Mouse (Mus musculus) forebrain, embryonic 13.5 days (tissue): ENCODE results near the gene Hes6. TPM values are rescaled to one million over a fixed set of nuclear protein-coding genes. Genes with fewer than 3 reads are reported as not detected.
A peak's percentile ranks its signal among the peaks of the same experiment; 100 is the strongest.

Source experiments
- ATAC-seq: fragments of 200-750 bp; cut with Nextera tagmentation; 2 replicates; pipeline ENCODE4 v1.8.0; 2017
- H3K27ac ChIP-seq: fragments of 300-500 bp; sonication (generic); 2 replicates; pipeline ENCODE4 v1.5.1; 2015; ENCODE audit warnings: inconsistent platforms, mild to moderate bottlenecking, moderate library complexity
- H3K27me3 ChIP-seq: fragments of 300-500 bp; sonication (generic); 2 replicates; pipeline ENCODE4 v1.6.1; 2015; ENCODE audit warnings: mild to moderate bottlenecking, inconsistent platforms
- H3K36me3 ChIP-seq: fragments of 300-500 bp; sonication (generic); 2 replicates; pipeline ENCODE4 v1.6.1; 2015; ENCODE audit warnings: mild to moderate bottlenecking, inconsistent platforms; ENCODE audit not compliant: poor library complexity, severe bottlenecking
- H3K4me1 ChIP-seq: fragments of 300-500 bp; sonication (generic); 2 replicates; pipeline ENCODE4 v1.6.1; 2015; ENCODE audit warnings: inconsistent platforms
- H3K4me2 ChIP-seq: fragments of 300-500 bp; sonication (generic); 2 replicates; pipeline ENCODE4 v1.6.1; 2015; ENCODE audit warnings: inconsistent platforms, mild to moderate bottlenecking, moderate library complexity
- H3K4me3 ChIP-seq: fragments of 300-500 bp; sonication (generic); 2 replicates; pipeline ENCODE4 v1.5.1; 2015; ENCODE audit warnings: mild to moderate bottlenecking, inconsistent platforms
- H3K9ac ChIP-seq: fragments of 300-500 bp; sonication (generic); 2 replicates; pipeline ENCODE4 v1.6.1; 2015; ENCODE audit warnings: mild to moderate bottlenecking, inconsistent platforms
- H3K9me3 ChIP-seq: fragments of 300-500 bp; sonication (generic); replicated peaks from 2 replicates; pipeline ENCODE4 v1.6.1; 2016; ENCODE audit warnings: inconsistent platforms
- WGBS: fragments of 180-500 bp; shearing (Covaris S2); methylation state at CpG from one replicate; pipeline ENCODE4 v1.1.7; 2015; 5-methylcytosine and 5-hydroxymethylcytosine counted together
- polyA plus RNA-seq: library from polyadenylated mRNA; unstranded; fragments of >200 nt; fragmentation: Nextera tagmentation; extraction: Ambion mirVana; gene quantifications from 2 replicates; pipeline ENCODE4 v1.2.1, GENCODE M21; 2015

Gene Hes6
- polyA plus RNA-seq, 1 experiment from 2014 or later = 314 TPM

DNA sequence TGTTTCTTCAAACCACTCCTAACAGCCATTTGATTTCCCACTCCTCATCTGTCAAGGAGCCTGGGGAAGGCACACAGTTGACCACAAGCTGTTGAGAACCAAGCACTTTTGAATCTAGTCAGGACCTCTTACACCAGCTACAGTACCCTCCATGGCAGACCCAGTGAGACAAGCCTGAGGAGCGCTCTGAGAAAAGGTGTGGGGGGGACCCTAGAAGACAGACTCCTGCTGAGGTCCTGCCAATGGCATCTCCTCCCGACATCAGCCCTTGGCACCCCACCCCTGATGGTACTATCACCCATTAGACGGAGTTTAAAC is 23.2 kb upstream of the Hes6 start:
- Histone ChIP-seq H3K36me3 (peaks cover 32% of the 10 kb centered on the region), H3K4me3 (no peak overlapping the region), H3K27ac (no peak overlapping the region), H3K4me2 (no peak overlapping the region), H3K27me3 (no peaks in the 10 kb centered on the region), H3K9ac (no peak overlapping the region), H3K4me1 (peaks cover 13% of the 10 kb centered on the region), H3K9me3 (no peaks in the 10 kb centered on the region)
- ATAC-seq = no peak
- WGBS = 84% methylated on average over 3 of the region's 3 CpGs

DNA sequence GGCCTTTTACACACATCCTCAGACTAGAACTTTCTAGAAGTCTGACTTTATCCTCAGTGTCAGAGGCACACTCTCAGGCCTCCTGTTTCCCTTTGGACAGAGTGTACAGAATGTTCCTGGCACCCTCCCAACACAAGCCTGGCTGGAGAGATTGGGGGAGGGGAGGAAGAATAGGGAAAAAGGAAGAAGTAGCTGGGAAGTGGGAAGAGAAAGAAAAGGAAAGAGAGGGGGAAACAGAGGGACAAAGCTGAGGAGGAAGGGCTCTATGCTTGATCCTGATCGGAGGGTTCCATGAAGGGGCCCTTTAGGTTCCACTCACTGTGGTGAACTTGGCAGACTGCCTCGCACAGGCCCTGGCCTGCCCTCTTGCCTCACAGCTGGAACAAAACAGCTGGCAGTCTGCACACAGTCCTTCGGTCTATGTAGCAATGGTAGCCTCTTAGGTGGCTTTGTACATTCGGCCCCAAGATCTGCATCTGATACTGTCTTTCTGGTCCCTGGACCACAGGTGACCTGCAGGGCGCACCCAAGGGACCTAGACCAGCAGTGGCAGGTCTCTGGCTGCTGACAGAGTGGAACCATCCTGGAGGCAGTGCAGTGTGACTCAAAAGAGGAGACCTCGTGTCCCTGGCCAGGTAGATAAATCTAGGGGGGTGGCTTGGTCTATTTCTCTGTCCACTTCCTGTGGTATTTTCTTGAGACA is 22.7 kb upstream of the Hes6 start:
- ATAC-seq = no peak
- no peaks in the 10 kb centered on the region for H3K27me3 ChIP-seq
- H3K9ac ChIP-seq = peak overlapping the region; percentile 9; the same call in 1 of the 2 replicates
- no peak overlapping the region for H3K4me3 ChIP-seq
- WGBS = 72% methylated on average over 6 of the region's 6 CpGs
- H3K36me3 ChIP-seq = peaks cover 32% of the 10 kb centered on the region
- H3K4me2 ChIP-seq = no peak overlapping the region
- peaks cover 13% of the 10 kb centered on the region for H3K4me1 ChIP-seq
- H3K27ac ChIP-seq = no peak overlapping the region; the same call in 1 of the 2 replicates
- no peaks in the 10 kb centered on the region for H3K9me3 ChIP-seq

DNA sequence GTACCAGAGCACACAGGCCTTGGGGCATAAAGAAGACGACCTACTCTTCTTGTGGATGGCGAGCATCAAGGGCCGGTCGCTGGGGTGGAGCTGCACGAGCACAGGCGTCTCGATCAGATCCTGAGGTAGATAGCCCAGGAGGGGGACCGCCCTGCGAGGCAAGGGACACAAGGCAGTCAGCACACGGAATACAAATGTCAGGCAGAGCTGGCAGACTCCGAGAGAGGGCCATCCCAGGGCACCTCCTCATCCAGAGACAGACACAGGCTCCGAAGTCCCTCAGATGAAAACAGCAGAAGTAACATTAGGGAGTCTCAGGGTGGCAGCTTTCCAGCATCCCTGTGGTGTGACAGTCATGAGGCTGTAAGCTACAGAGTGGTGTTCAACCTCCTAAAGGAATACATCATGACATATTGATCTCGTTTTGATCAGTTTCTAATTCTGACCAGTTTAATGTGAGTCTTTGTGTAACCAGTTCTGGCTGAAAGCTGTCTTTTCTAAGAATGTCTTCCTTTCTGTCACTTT is 21.8 kb upstream of the Hes6 start:
- 87% methylated on average over 13 of the region's 13 CpGs for WGBS
- Histone ChIP-seq H3K4me1 (peaks cover 13% of the 10 kb centered on the region), H3K4me3 (no peak overlapping the region), H3K9me3 (no peaks in the 10 kb centered on the region), H3K27me3 (no peaks in the 10 kb centered on the region), H3K27ac (no peak overlapping the region), H3K9ac (no peak overlapping the region), H3K4me2 (no peak overlapping the region), H3K36me3 (peaks cover 32% of the 10 kb centered on the region)
- ATAC-seq = no peak

DNA sequence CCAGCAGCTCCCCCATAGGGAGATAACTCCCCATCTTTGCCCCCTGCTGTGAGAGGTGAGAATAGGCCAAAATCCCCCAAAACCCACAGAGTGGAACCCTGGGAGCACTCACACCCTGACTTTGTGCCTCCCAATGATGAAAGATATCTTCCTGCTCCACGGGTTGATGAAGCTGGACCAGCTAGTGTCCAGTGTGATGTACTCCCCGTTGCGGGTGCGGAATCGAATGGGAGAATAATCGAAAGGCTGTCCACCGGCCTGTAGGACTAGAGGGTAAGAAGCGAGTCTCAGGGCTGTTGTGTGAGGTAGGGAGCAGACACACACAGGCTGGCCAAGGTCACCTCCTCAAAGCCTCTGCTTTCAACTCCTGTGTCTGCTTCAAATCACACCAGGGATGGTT is 21.1 kb upstream of the Hes6 start:
- Histone ChIP-seq H3K4me3 (no peak overlapping the region), H3K27ac (no peak overlapping the region), H3K4me1 (peaks cover 13% of the 10 kb centered on the region), H3K36me3 (peaks cover 32% of the 10 kb centered on the region), H3K4me2 (no peak overlapping the region), H3K9ac (no peak overlapping the region), H3K27me3 (no peaks in the 10 kb centered on the region), H3K9me3 (no peaks in the 10 kb centered on the region)
- ATAC-seq = no peak
- 95% methylated on average over 8 of the region's 8 CpGs for WGBS

DNA sequence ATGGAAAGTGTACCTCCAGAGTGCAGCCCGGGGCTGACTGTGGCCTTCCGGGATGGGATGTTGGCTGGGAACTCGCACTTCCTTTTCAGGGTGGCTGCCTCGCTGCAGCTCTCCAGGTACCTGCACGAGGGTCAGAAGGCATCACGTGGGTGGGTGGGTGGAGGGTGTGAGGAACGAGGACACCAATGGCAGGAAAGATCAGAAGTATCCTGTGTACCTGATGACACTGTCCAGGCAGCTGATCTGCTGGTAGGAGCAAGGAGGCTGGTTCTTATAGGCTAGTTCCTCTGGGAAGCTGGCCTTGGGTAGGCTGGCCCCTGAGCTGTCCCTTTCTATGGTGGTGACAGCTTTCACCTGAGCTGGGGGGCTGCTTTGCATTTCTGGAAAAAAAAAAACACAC is 16.9 kb upstream of the Hes6 start:
- Histone ChIP-seq H3K9me3 (no peaks in the 10 kb centered on the region), H3K4me3 (no peak overlapping the region), H3K4me1 (peaks cover 2% of the 10 kb centered on the region), H3K4me2 (no peak overlapping the region), H3K36me3 (peaks cover 40% of the 10 kb centered on the region; the same call in 1 of the 2 replicates), H3K9ac (no peak overlapping the region), H3K27me3 (no peaks in the 10 kb centered on the region), H3K27ac (no peak overlapping the region)
- 87% methylated on average over 7 of the region's 7 CpGs for WGBS
- no peak for ATAC-seq

DNA sequence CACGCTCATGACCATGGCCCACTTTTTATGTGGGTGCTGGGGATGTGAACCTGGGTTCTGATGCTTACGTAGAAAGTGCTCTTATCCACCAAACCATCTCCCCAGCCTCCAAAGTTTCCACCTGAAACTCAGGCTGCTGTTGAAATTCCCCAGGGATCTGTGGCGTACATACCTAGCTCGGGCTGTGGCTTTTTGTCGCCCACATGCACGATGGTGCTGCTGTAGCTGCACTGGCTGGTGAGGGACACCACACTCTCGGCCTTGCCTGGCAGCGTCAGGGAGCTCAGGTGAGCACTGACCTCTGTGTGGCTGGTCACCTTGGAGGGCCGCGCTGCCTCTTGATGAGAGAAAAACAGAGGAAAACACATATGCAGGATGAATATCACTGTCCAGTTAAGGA is 15.4 kb upstream of the Hes6 start:
- no peaks in the 10 kb centered on the region for H3K9me3 ChIP-seq
- no peaks in the 10 kb centered on the region for H3K27me3 ChIP-seq
- H3K4me1 ChIP-seq = no peaks in the 10 kb centered on the region
- H3K36me3 ChIP-seq = peaks cover 41% of the 10 kb centered on the region; the same call in 1 of the 2 replicates
- H3K27ac ChIP-seq = no peak overlapping the region
- no peak overlapping the region for H3K4me3 ChIP-seq
- no peak overlapping the region for H3K4me2 ChIP-seq
- 92% methylated on average over 10 of the region's 10 CpGs for WGBS
- no peak overlapping the region for H3K9ac ChIP-seq
- ATAC-seq = no peak

DNA sequence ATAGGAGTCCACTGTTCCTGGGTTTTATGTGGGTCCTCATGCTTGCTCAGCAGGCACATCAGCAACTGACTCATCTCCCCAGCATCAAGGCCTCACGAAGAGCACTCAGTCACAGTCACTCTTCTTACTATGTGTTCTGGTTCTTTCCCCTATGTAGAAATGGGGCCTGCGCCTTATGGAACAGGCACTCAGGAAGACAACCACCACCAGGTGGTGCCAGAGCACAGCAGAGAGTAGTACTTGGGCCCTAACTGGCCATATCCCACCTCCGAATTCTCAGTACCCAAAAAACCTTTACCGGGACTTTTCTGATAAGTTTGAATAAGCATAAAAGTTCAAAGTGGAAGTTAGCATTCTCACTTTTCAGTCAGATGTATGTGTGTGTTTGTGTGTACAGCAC is 14.8 kb upstream of the Hes6 start:
- peaks cover 38% of the 10 kb centered on the region for H3K36me3 ChIP-seq
- no peaks in the 10 kb centered on the region for H3K9me3 ChIP-seq
- peak; percentile 76 for ATAC-seq
- H3K9ac ChIP-seq = no peak overlapping the region
- H3K27ac ChIP-seq = no peak overlapping the region
- no peak overlapping the region for H3K4me3 ChIP-seq
- H3K27me3 ChIP-seq = no peaks in the 10 kb centered on the region
- H3K4me1 ChIP-seq = no peaks in the 10 kb centered on the region
- H3K4me2 ChIP-seq = no peak overlapping the region
- WGBS = 38% methylated on average over 4 of the region's 4 CpGs

DNA sequence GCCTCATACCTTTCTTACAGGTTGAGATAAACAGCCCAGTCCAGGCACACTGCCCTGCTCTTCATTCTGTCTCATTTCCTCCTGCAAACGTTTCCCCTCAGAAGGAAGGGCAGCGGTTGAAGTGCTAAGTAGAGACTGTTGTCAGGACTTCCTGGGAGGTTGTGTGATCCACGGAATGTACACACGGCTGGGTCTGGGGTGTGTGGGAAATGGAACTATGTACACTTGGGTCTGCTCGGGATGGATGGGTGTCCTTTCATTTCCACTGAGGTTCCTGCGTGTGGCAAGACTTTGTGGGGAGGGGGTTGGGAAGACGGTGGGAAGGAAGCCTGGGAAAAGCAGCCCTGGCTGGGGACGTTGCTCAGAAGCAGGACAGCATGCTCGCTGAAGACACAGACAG is 12.6 kb upstream of the Hes6 start:
- H3K9me3 ChIP-seq = no peaks in the 10 kb centered on the region
- no peak for ATAC-seq
- H3K27ac ChIP-seq = no peak overlapping the region
- 84% methylated on average over 9 of the region's 9 CpGs for WGBS
- H3K4me2 ChIP-seq = no peak overlapping the region
- H3K4me1 ChIP-seq = no peaks in the 10 kb centered on the region
- H3K4me3 ChIP-seq = no peak overlapping the region
- H3K9ac ChIP-seq = no peak overlapping the region
- peaks cover 26% of the 10 kb centered on the region for H3K36me3 ChIP-seq
- no peaks in the 10 kb centered on the region for H3K27me3 ChIP-seq

DNA sequence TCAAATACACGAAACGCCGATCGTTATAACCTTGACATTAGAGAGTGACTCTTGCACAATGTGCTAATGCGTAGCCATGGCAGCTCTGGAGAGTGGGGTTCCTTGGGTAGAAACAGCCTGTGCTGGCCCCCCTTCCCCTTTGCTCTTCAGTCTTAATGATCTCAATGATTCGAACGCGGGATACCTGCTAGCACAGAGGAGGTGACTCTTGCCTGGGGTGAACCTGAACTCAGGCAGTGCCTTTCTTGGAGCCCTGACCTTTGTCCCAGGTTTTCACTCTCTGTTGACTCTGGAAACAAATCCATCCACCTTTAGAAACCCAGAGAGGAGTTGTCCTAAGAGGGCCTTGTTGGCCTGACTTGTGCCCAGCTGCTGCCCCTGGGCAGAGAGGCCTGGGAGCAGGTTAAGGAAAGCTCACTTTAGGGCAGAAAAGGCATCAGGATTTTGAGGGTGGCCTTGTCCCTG is 6.8 kb upstream of the Hes6 start:
- Histone ChIP-seq H3K9ac (no peak overlapping the region), H3K9me3 (no peaks in the 10 kb centered on the region), H3K27ac (no peak overlapping the region), H3K4me3 (no peak overlapping the region), H3K27me3 (no peaks in the 10 kb centered on the region), H3K4me1 (peaks cover 7% of the 10 kb centered on the region; the same call in 1 of the 2 replicates), H3K4me2 (no peak overlapping the region), H3K36me3 (peaks cover 14% of the 10 kb centered on the region)
- ATAC-seq = no peak
- 85% methylated on average over 8 of the region's 8 CpGs for WGBS

DNA sequence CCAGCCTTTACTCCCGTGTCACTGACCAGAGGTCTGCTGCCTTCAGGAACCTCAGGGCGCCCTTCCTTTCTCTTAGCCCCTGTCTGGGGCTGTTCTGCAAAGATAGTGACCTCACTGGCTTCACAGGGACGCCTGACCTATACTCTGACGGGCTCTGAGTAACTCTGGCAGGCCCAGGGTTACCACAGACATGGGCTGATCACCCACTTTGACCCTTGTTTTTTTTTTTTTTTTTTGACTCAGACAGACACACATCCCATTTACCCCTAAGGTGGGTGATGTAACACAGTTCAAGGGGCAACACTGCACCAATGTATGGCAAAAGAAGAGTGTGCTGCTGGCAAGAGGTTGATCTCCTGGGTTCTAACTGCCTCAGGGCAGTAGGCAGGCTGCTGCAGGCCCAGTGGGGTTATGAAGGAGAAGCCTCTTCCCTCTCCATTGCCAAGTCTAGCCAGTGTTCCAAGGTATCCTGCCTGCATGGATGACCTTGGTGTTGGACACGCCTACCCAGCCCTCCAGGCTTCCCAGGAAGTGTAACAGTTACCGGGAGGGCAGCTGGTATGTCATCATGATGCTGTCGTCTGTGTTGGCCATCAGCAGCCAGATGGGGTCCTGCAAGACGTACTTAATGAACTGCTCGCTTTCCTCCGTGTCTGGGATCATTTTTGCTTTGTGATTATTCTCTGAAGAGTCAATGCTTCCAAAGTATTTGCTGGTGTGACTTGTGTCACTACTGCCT is 6.2 kb upstream of the Hes6 start:
- H3K4me2 ChIP-seq = no peak overlapping the region
- WGBS = 71% methylated on average over 10 of the region's 10 CpGs

DNA sequence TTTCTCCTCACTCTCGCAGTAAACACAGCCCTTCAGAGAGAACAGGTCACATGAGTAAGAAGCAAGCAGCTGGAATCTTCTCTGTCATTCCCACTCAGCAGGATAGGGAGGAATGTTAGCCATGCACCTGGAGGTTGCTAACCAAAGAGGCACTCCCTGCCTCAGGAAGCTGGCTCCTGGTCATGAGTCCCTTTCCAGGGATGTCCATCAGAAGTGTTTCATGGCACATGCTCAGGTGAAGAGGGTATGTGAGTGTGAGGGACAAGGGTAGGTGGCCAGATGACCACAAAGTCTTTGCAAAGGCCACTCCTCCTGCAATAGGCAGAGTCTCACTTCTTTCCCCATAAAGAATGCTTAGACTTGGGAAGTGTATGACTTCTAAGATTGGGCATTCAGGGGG is 4.2 kb upstream of the Hes6 start:
- H3K27ac ChIP-seq = no peak overlapping the region; the same call in 1 of the 2 replicates
- ATAC-seq = no peak
- no peaks in the 10 kb centered on the region for H3K27me3 ChIP-seq
- H3K9me3 ChIP-seq = no peaks in the 10 kb centered on the region
- H3K36me3 ChIP-seq = peaks cover 11% of the 10 kb centered on the region
- 85% methylated on average over 1 of the region's 1 CpGs for whole genome bisulfite sequencing
- no peak overlapping the region for H3K4me2 ChIP-seq
- H3K4me3 ChIP-seq = no peak overlapping the region
- H3K9ac ChIP-seq = no peak overlapping the region
- H3K4me1 ChIP-seq = peaks cover 29% of the 10 kb centered on the region

More for the DNA sequence above, 6.2 kb upstream of the Hes6 start:
- Histone ChIP-seq H3K4me3 (no peak overlapping the region), H3K9ac (no peak overlapping the region), H3K9me3 (no peaks in the 10 kb centered on the region), H3K4me1 (peaks cover 13% of the 10 kb centered on the region), H3K27me3 (no peaks in the 10 kb centered on the region), H3K27ac (no peak overlapping the region), H3K36me3 (peaks cover 14% of the 10 kb centered on the region)
- no peak for ATAC-seq

DNA sequence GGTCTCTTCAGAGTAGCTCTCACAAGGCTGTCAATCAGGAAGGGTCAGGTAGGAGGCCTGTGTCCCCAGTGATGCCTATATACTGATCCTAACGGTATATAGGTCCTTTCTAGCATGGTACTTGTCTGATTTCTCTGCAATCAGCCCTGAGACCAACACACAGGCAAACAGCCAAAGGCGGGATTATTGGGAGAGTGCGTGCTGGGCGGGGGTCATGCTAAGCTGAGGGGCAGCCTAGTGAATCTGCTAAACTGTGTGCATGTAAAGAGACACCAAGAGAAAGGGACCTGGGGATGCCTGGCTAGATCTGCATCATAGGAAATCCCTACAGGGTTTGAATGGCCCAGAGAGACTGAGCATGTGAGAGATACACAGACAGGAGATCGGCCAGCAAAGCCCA is 1.5 kb upstream of the Hes6 start:
- 0 out of 2 replicates have a peak overlapping the region, but pooled peaks have one; percentile 95 for H3K9ac ChIP-seq
- peak overlapping the region; percentile 92 for H3K4me2 ChIP-seq
- peaks cover 26% of the 10 kb centered on the region for H3K36me3 ChIP-seq

More for the DNA sequence above, 1.5 kb upstream of the Hes6 start:
- Histone ChIP-seq H3K4me3 (no peak overlapping the region), H3K27me3 (no peaks in the 10 kb centered on the region), H3K27ac (peak overlapping the region; percentile 99), H3K4me1 (peaks cover 50% of the 10 kb centered on the region), H3K9me3 (no peaks in the 10 kb centered on the region)
- ATAC-seq = no peak
- 46% methylated on average over 5 of the region's 5 CpGs for WGBS
